Mouse (Mus musculus): ENCODE data around the gene Ces1a. TPM values are rescaled to one million over a fixed set of nuclear protein-coding genes. Genes with fewer than 3 reads are reported as not detected.

Ces1a gene
- polyA plus RNA-seq (2015; fragmentation: Nextera tagmentation; extraction: Ambion mirVana): not detected in 2 replicates

DNA sequence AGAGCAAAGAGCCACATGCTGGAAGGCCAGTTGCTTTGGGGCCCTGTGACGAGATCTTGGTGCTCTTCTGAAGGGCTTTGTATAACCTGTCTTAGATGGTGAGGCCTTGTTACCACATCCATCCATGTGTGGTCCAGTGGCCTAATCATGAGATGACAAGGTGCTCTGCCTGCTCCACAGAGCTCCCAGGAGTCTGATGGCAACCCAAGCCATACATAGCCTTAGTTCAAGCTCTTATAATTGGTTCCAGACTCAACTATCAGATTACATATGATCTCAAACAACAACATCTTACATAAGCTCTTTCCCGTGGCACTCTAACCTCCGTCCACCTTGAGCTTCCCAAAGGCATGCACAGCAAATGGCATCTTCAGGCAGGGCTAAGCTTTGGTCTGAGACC, at the start of gene Ces1a:
Gene Ces1a, minus strand, starts transcription at position 101 of the 400 bp plus-strand sequence.
- H3K4me1 ChIP-seq (ENCODE audit: control insufficient read depth, insufficient read depth, low read length): no peaks in the 10 kb centered on the region
- no peak for ATAC-seq
- H3K4me3 ChIP-seq (ENCODE audit: low read length): no peak within 1 kb of the TSS
- 92% methylated on average over 3 of the region's 3 CpGs for WGBS
- no peak within 1 kb of the TSS for H3K9ac ChIP-seq (ENCODE audit: low read depth, low read length)
- no peak within 1 kb of the TSS for H3K4me2 ChIP-seq (ENCODE audit: low read depth, low read length)
- no peaks in the 10 kb centered on the region for H3K9me3 ChIP-seq (ENCODE audit: control insufficient read depth, low read length)
- H3K27me3 ChIP-seq (replicated peaks; ENCODE audit: control insufficient read depth, insufficient read depth, low read length): no peaks in the 10 kb centered on the region
- H3K36me3 ChIP-seq (ENCODE audit: control insufficient read depth, insufficient read depth, low read length): no peaks in the 10 kb centered on the region
- H3K27ac ChIP-seq (ENCODE audit: low read length): no peak within 1 kb of the TSS

DNA sequence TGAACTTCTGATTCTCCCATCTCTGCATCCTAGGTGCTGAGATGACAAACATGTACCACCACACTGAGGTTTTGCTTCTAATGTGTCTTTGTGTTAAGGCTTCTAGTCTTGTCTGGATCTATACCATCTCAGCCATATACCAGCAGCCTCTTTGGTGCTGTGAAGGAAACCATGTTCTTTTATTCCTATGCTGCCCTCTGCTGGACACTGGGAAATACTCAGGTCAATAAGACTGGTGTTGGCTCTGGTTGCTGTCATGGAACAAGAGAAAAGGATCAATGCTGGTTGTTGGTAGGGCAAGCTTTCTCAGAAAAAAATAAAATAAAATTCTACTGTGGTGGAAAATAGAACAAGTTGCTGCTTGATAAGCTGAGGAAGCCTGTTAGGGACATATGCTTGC, 47.4 kb upstream of the Ces1a start:
- H3K4me3 ChIP-seq (ENCODE audit: low read length): no peak overlapping the region

GRCm38 (mm10) chr8:93091324-93091723, 43.3 kb upstream of the Ces1a start:
- Histone ChIP-seq H3K27ac (ENCODE audit: low read length) (no peak overlapping the region), H3K27me3 (replicated peaks; ENCODE audit: control insufficient read depth, insufficient read depth, low read length) (no peaks in the 10 kb centered on the region), H3K9ac (ENCODE audit: low read depth, low read length) (no peak overlapping the region), H3K4me1 (ENCODE audit: control insufficient read depth, insufficient read depth, low read length) (no peaks in the 10 kb centered on the region), H3K9me3 (ENCODE audit: control insufficient read depth, low read length) (no peaks in the 10 kb centered on the region), H3K36me3 (ENCODE audit: control insufficient read depth, insufficient read depth, low read length) (no peaks in the 10 kb centered on the region), H3K4me3 (ENCODE audit: low read length) (no peak overlapping the region), H3K4me2 (ENCODE audit: low read depth, low read length) (no peak overlapping the region)
- ATAC-seq: no peak
- WGBS: 64% methylated on average over 1 of the region's 1 CpGs

More for the DNA sequence above, 47.4 kb upstream of the Ces1a start:
- Histone ChIP-seq H3K27ac (ENCODE audit: low read length) (no peak overlapping the region), H3K36me3 (ENCODE audit: control insufficient read depth, insufficient read depth, low read length) (no peaks in the 10 kb centered on the region), H3K4me2 (ENCODE audit: low read depth, low read length) (no peak overlapping the region), H3K4me1 (ENCODE audit: control insufficient read depth, insufficient read depth, low read length) (no peaks in the 10 kb centered on the region), H3K27me3 (replicated peaks; ENCODE audit: control insufficient read depth, insufficient read depth, low read length) (no peaks in the 10 kb centered on the region), H3K9ac (ENCODE audit: low read depth, low read length) (no peak overlapping the region), H3K9me3 (ENCODE audit: control insufficient read depth, low read length) (no peaks in the 10 kb centered on the region)
- ATAC-seq: no peak

DNA sequence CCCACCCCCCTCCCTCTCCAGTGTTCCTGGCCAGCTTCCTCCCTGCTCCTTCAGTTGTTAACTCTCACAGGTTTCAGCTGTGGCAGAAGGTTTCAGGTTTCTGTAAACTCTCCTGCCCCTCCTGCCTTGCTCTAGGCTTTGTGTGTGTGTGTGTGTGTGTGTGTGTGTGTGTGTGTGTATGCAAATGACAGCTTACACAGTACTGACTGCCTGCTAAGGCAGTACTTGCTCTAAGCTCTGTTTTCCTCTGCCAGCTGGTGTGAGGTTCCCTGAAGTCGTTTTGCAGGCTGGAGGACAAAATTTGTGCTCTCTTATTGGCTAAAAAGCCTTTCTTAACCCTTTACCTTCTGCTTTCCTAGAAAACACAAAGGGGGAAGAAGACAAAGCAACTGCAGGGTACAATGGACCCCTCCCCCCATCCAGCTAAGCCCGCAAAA, 40.7 kb upstream of the Ces1a start:
- Histone ChIP-seq H3K36me3 (ENCODE audit: control insufficient read depth, insufficient read depth, low read length) (no peaks in the 10 kb centered on the region), H3K4me3 (ENCODE audit: low read length) (no peak overlapping the region), H3K9me3 (ENCODE audit: control insufficient read depth, low read length) (no peaks in the 10 kb centered on the region), H3K4me1 (ENCODE audit: control insufficient read depth, insufficient read depth, low read length) (no peaks in the 10 kb centered on the region), H3K27me3 (replicated peaks; ENCODE audit: control insufficient read depth, insufficient read depth, low read length) (no peaks in the 10 kb centered on the region), H3K9ac (ENCODE audit: low read depth, low read length) (no peak overlapping the region), H3K4me2 (ENCODE audit: low read depth, low read length) (no peak overlapping the region), H3K27ac (ENCODE audit: low read length) (no peak overlapping the region)
- peak; percentile 56 for ATAC-seq
- 4% methylated on average over 2 of the region's 2 CpGs for WGBS

DNA sequence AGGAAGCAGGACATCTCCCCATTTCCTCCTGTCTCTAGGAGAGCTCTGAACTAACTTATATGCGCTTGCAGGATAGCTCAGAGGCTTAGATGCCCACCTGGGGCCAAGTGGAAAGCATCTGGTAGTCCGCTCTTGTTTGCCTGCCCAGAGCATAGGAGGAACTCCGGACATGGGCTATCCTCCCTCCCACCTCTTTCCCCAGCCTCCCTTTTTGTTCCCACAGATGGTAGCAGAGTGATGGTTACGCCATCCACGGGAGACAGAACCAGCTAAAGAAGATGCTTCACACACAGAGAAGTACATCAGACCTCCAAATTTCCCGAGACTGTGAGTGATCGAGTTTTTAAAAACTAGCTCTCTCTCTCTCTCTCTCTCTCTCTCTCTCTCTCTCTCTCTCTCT, 40.2 kb upstream of the Ces1a start:
- Histone ChIP-seq H3K4me3 (ENCODE audit: low read length) (no peak overlapping the region), H3K27ac (ENCODE audit: low read length) (no peak overlapping the region), H3K9ac (ENCODE audit: low read depth, low read length) (no peak overlapping the region), H3K27me3 (replicated peaks; ENCODE audit: control insufficient read depth, insufficient read depth, low read length) (no peaks in the 10 kb centered on the region), H3K36me3 (ENCODE audit: control insufficient read depth, insufficient read depth, low read length) (no peaks in the 10 kb centered on the region), H3K4me1 (ENCODE audit: control insufficient read depth, insufficient read depth, low read length) (no peaks in the 10 kb centered on the region), H3K4me2 (ENCODE audit: low read depth, low read length) (no peak overlapping the region), H3K9me3 (ENCODE audit: control insufficient read depth, low read length) (no peaks in the 10 kb centered on the region)
- no peak; the same call in 1 of the 2 replicates for ATAC-seq
- WGBS: 23% methylated on average over 7 of the region's 7 CpGs

- H3K36me3 ChIP-seq (ENCODE audit: control insufficient read depth, insufficient read depth, low read length): no peaks in the 10 kb centered on the region
- ATAC-seq: no peak
- no peak within 1 kb of the TSS for H3K4me2 ChIP-seq (ENCODE audit: low read depth, low read length)
- H3K27ac ChIP-seq (ENCODE audit: low read length): no peak within 1 kb of the TSS
- H3K4me3 ChIP-seq (ENCODE audit: low read length): no peak within 1 kb of the TSS
- no peaks in the 10 kb centered on the region for H3K4me1 ChIP-seq (ENCODE audit: control insufficient read depth, insufficient read depth, low read length)
- no peaks in the 10 kb centered on the region for H3K9me3 ChIP-seq (ENCODE audit: control insufficient read depth, low read length)
- WGBS: 67% methylated on average over 2 of the region's 2 CpGs
- H3K9ac ChIP-seq (ENCODE audit: low read depth, low read length): no peak within 1 kb of the TSS
- H3K27me3 ChIP-seq (replicated peaks; ENCODE audit: control insufficient read depth, insufficient read depth, low read length): no peaks in the 10 kb centered on the region
Measured at GRCm38 (mm10) chr8:93079887-93080286, 31.9 kb upstream of the Ces1a start, which contains the start of gene Ces1b. Gene Ces1b (minus strand): TSS chr8:93080017.

DNA sequence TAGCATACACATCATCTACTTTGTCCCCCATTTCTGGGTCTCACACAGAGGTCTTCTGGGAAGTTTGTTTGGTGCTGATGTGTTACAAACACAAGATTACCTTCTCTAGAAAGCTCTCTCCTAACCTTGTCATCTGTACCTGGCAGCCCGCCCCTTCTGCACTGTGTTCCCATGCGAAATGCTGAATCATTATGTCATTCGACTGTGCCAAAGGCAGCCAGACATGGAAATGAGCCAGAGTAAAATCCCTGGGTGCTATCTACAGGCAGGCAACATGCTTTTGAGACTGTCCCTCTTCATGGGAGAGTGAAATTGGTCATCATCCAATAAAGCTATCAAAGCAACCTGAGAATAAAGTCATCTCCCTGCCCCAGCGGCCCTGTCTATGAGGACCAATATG, 27.3 kb upstream of the Ces1a start:
- Histone ChIP-seq H3K4me1 (ENCODE audit: control insufficient read depth, insufficient read depth, low read length) (no peaks in the 10 kb centered on the region), H3K27ac (ENCODE audit: low read length) (no peak overlapping the region), H3K4me3 (ENCODE audit: low read length) (no peak overlapping the region), H3K27me3 (replicated peaks; ENCODE audit: control insufficient read depth, insufficient read depth, low read length) (no peaks in the 10 kb centered on the region), H3K36me3 (ENCODE audit: control insufficient read depth, insufficient read depth, low read length) (no peaks in the 10 kb centered on the region), H3K9me3 (ENCODE audit: control insufficient read depth, low read length) (no peaks in the 10 kb centered on the region), H3K4me2 (ENCODE audit: low read depth, low read length) (no peak overlapping the region), H3K9ac (ENCODE audit: low read depth, low read length) (no peak overlapping the region)
- ATAC-seq: no peak
- WGBS: 87% methylated on average over 4 of the region's 4 CpGs

GRCm38 (mm10) chr8:93063416-93064117, 15.6 kb upstream of the Ces1a start:
- ATAC-seq: no peak
- H3K4me1 ChIP-seq (ENCODE audit: control insufficient read depth, insufficient read depth, low read length): no peaks in the 10 kb centered on the region

DNA sequence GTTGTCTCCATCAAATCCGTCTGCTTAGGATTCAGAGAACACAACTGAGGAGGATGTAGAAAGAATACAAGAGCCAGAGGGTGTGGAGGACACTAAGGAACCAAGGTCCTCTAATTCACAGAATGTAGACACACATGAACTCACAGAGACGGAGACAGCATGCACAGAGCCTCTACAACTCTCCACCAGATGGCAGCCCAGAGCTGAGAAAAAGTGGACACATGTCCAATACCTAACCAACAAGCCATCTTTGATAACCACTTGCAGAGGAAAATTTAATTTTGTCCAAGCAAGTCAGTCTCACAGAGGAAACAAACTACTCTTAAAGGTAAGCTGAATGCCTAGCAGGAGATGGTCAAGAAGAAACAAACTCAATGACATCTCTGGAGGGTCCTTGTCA, 11.2 kb upstream of the Ces1a start:
- Histone ChIP-seq H3K4me3 (ENCODE audit: low read length) (no peak overlapping the region), H3K9ac (ENCODE audit: low read depth, low read length) (no peak overlapping the region), H3K36me3 (ENCODE audit: control insufficient read depth, insufficient read depth, low read length) (no peaks in the 10 kb centered on the region), H3K27me3 (replicated peaks; ENCODE audit: control insufficient read depth, insufficient read depth, low read length) (no peaks in the 10 kb centered on the region), H3K27ac (ENCODE audit: low read length) (no peak overlapping the region), H3K4me2 (ENCODE audit: low read depth, low read length) (no peak overlapping the region), H3K4me1 (ENCODE audit: control insufficient read depth, insufficient read depth, low read length) (no peaks in the 10 kb centered on the region), H3K9me3 (ENCODE audit: control insufficient read depth, low read length) (no peaks in the 10 kb centered on the region)
- ATAC-seq: no peak
- WGBS: 9% methylated on average over 2 of the region's 2 CpGs

More at GRCm38 (mm10) chr8:93063416-93064117, 15.6 kb upstream of the Ces1a start:
- WGBS: 46% methylated on average over 3 of the region's 3 CpGs
- Histone ChIP-seq H3K4me3 (ENCODE audit: low read length) (no peak overlapping the region), H3K9ac (ENCODE audit: low read depth, low read length) (no peak overlapping the region), H3K36me3 (ENCODE audit: control insufficient read depth, insufficient read depth, low read length) (no peaks in the 10 kb centered on the region), H3K27me3 (replicated peaks; ENCODE audit: control insufficient read depth, insufficient read depth, low read length) (no peaks in the 10 kb centered on the region), H3K4me2 (ENCODE audit: low read depth, low read length) (no peak overlapping the region), H3K9me3 (ENCODE audit: control insufficient read depth, low read length) (no peaks in the 10 kb centered on the region), H3K27ac (ENCODE audit: low read length) (no peak overlapping the region)

DNA sequence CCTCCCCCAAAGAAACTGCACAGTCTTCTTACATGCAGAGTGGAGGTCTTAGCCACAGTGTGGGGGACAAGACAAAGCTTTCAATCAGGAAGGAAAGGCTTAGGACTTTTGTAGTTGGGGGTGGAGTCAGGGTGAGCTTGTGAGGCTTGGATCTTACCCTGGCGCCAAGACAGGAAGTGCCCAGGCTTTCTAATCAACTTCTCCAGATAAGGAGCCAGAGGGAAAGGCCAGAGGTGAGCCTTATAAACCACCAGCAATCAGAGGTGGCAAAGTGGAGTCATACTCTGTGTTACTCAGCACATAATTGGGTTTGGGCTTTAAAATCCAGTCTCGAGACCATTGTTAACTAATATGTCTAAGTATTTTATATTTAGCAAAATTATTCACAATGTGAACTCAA, 7.2 kb upstream of the Ces1a start:
- H3K4me3 ChIP-seq (ENCODE audit: low read length): no peak overlapping the region
- H3K36me3 ChIP-seq (ENCODE audit: control insufficient read depth, insufficient read depth, low read length): no peaks in the 10 kb centered on the region
- no peak overlapping the region for H3K27ac ChIP-seq (ENCODE audit: low read length)
- no peaks in the 10 kb centered on the region for H3K9me3 ChIP-seq (ENCODE audit: control insufficient read depth, low read length)
- no peak overlapping the region for H3K4me2 ChIP-seq (ENCODE audit: low read depth, low read length)
- no peak overlapping the region for H3K9ac ChIP-seq (ENCODE audit: low read depth, low read length)
- H3K27me3 ChIP-seq (replicated peaks; ENCODE audit: control insufficient read depth, insufficient read depth, low read length): no peaks in the 10 kb centered on the region
- 37% methylated on average over 2 of the region's 2 CpGs for WGBS
- 0 out of 2 replicates have a peak, but pooled peaks have one; percentile 48 for ATAC-seq
- H3K4me1 ChIP-seq (ENCODE audit: control insufficient read depth, insufficient read depth, low read length): no peaks in the 10 kb centered on the region

All from intestine, embryonic 16.5 days (tissue).